Comparison of ENCODE assay signal across 7 mouse cellular contexts in genomic region chr5:30914101-30914635, GRCm38 (mm10). TPM values are rescaled to one million over a fixed set of nuclear protein-coding genes. Genes with fewer than 3 reads are reported as not detected.
DNase-seq lines count a peak whose midpoint lies in the region; ATAC-seq and TF ChIP-seq lines count a peak whose summit lies in the region.

No protein-coding gene starts in this region.

- H3K27ac ChIP-seq in thymus, adult 2 months (ENCODE audit: control insufficient read depth, insufficient read depth, low read length): peak overlapping the region; percentile 66
- H3K27ac ChIP-seq in forebrain, embryonic 13.5 days: peak overlapping the region; percentile 70; the same call in 1 of the 2 replicates
- peak overlapping the region; percentile 84 for H3K27ac ChIP-seq in liver, embryonic 11.5 days (ENCODE audit: low read depth, low read length)
- H3K27ac ChIP-seq in layer of hippocampus, adult 2 months: no peak overlapping the region

- ATAC-seq in forebrain, embryonic 13.5 days: no peak
- no peak for ATAC-seq in liver, embryonic 11.5 days (replicated peaks; ENCODE audit: low FRiP score)

- DNase-seq in thymus, adult 2 months: no peak
- no peak for DNase-seq in thymus, postnatal 10 days (ENCODE audit: low spot score in 2 of 2)
- DNase-seq in liver, embryonic 11.5 days (ENCODE audit: low spot score): no peak
- peak; percentile 25 for DNase-seq in yolk sac, embryonic 10.5 days (ENCODE audit: low spot score)
- DNase-seq in layer of hippocampus, adult 9-10 months (ENCODE audit: low spot score): no peak
- DNase-seq in layer of hippocampus, adult 2 months (ENCODE audit: low spot score in 2 of 2): no peak

- peak overlapping the region; percentile 50 for H3K4me3 ChIP-seq in thymus, adult 2 months (ENCODE audit: control insufficient read depth, insufficient read depth, low read length)
- no peak overlapping the region for H3K4me3 ChIP-seq in forebrain, embryonic 13.5 days
- H3K4me3 ChIP-seq in liver, embryonic 11.5 days (ENCODE audit: low read depth, low read length): peak overlapping the region; percentile 65
- no peak overlapping the region for H3K4me3 ChIP-seq in layer of hippocampus, adult 2 months

- peaks cover 36% of the 10 kb centered on the region for H3K4me1 ChIP-seq in thymus, adult 2 months (replicated peaks; ENCODE audit: control insufficient read depth, insufficient read depth, low read length)
- H3K4me1 ChIP-seq in forebrain, embryonic 13.5 days: peaks cover 34% of the 10 kb centered on the region
- H3K4me1 ChIP-seq in liver, embryonic 11.5 days (replicated peaks; ENCODE audit: control insufficient read depth, insufficient read depth, low read length): peaks cover 65% of the 10 kb centered on the region

- H3K9ac ChIP-seq in forebrain, embryonic 13.5 days: peak overlapping the region; percentile 53; the same call in 1 of the 2 replicates
- H3K9ac ChIP-seq in liver, embryonic 11.5 days (ENCODE audit: low read depth, low read length): peak overlapping the region; percentile 73

- WGBS in thymus, adult 2 months: 21% methylated on average over 7 of the region's 7 CpGs
- 88% methylated on average over 7 of the region's 7 CpGs for WGBS in forebrain, embryonic 13.5 days
- 39% methylated on average over 7 of the region's 7 CpGs for WGBS in liver, embryonic 11.5 days

- H3K4me2 ChIP-seq in forebrain, embryonic 13.5 days: peak overlapping the region; percentile 32
- H3K4me2 ChIP-seq in liver, embryonic 11.5 days: peak overlapping the region; percentile 67

- TF ChIP-seq CTCF in thymus, adult 2 months (IDR thresholded peaks at IDR 0.05; ENCODE audit: borderline replicate concordance, control insufficient read depth, extremely low read depth, insufficient read depth, low read length, poor library complexity): no peak
- no peak for TF ChIP-seq CTCF in layer of hippocampus, adult 2 months (conservative IDR thresholded peaks at IDR 0.05)

- no peaks in the 10 kb centered on the region for H3K36me3 ChIP-seq in thymus, adult 2 months (ENCODE audit: control insufficient read depth, insufficient read depth, low read length)
- H3K36me3 ChIP-seq in forebrain, embryonic 13.5 days (ENCODE audit: poor library complexity, severe bottlenecking): no peaks in the 10 kb centered on the region
- peaks cover 17% of the 10 kb centered on the region for H3K36me3 ChIP-seq in liver, embryonic 11.5 days (ENCODE audit: control insufficient read depth, insufficient read depth, low read length)

- H3K9me3 ChIP-seq in forebrain, embryonic 13.5 days (replicated peaks): no peaks in the 10 kb centered on the region
- H3K9me3 ChIP-seq in liver, embryonic 11.5 days (ENCODE audit: control insufficient read depth, low read length): no peaks in the 10 kb centered on the region

- H3K27me3 ChIP-seq in thymus, adult 2 months (ENCODE audit: control insufficient read depth, insufficient read depth, low read length): no peaks in the 10 kb centered on the region
- H3K27me3 ChIP-seq in forebrain, embryonic 13.5 days: no peaks in the 10 kb centered on the region
- no peaks in the 10 kb centered on the region for H3K27me3 ChIP-seq in liver, embryonic 11.5 days (replicated peaks; ENCODE audit: control insufficient read depth, insufficient read depth, low read length)

- TF ChIP-seq POLR2A in thymus, adult 2 months (IDR thresholded peaks at IDR 0.05; ENCODE audit: control insufficient read depth, extremely low read depth, insufficient read depth, low read length, poor library complexity): 0 out of 2 replicates have a peak, but pooled peaks have one; percentile 23

RNA-seq across cellular contexts. Expression of gene Emilin1, which starts 1.0 kb away (rescaled TPM):
- polyA plus RNA-seq in thymus, adult 2 months (2012; rRNA removed): 44.6 and 57.5 TPM in 2 replicates
- polyA plus RNA-seq in forebrain, embryonic 13.5 days (2015; fragmentation: Nextera tagmentation; extraction: Ambion mirVana): 10.3 and 15.7 TPM in 2 replicates
- polyA plus RNA-seq in liver, embryonic 11.5 days (2014; fragmentation: Nextera tagmentation; extraction: Ambion mirVana): 89.5 and 95.1 TPM in 2 replicates
- total RNA-seq in layer of hippocampus, adult 2 months (2021): 1 to 10 TPM; 2.0 TPM

RNA-seq across cellular contexts. Expression of gene Ost4, which starts 6.6 kb away (rescaled TPM):
- 192 and 239 TPM in 2 replicates for polyA plus RNA-seq in thymus, adult 2 months (2012; rRNA removed)
- polyA plus RNA-seq in forebrain, embryonic 13.5 days (2015; fragmentation: Nextera tagmentation; extraction: Ambion mirVana): 325 and 333 TPM in 2 replicates
- polyA plus RNA-seq in liver, embryonic 11.5 days (2014; fragmentation: Nextera tagmentation; extraction: Ambion mirVana): 467 and 501 TPM in 2 replicates
- total RNA-seq in layer of hippocampus, adult 2 months (2021): 10 to 100 TPM; 91.5 to 93.8 TPM

RNA-seq across cellular contexts. Expression of gene Khk, which starts 7.1 kb away (rescaled TPM):
- 28.3 and 32.0 TPM in 2 replicates for polyA plus RNA-seq in thymus, adult 2 months (2012; rRNA removed)
- 3.3 and 7.6 TPM in 2 replicates for polyA plus RNA-seq in forebrain, embryonic 13.5 days (2015; fragmentation: Nextera tagmentation; extraction: Ambion mirVana)
- 58.6 and 60.2 TPM in 2 replicates for polyA plus RNA-seq in liver, embryonic 11.5 days (2014; fragmentation: Nextera tagmentation; extraction: Ambion mirVana)
- total RNA-seq in layer of hippocampus, adult 2 months (2021): 10 to 100 TPM; 17.0 to 17.7 TPM

RNA-seq across cellular contexts. Expression of gene Agbl5, which starts 25.7 kb away (rescaled TPM):
- 40.7 and 53.0 TPM in 2 replicates for polyA plus RNA-seq in thymus, adult 2 months (2012; rRNA removed)
- 22.7 and 25.3 TPM in 2 replicates for polyA plus RNA-seq in forebrain, embryonic 13.5 days (2015; fragmentation: Nextera tagmentation; extraction: Ambion mirVana)
- 12.4 and 14.4 TPM in 2 replicates for polyA plus RNA-seq in liver, embryonic 11.5 days (2014; fragmentation: Nextera tagmentation; extraction: Ambion mirVana)
- total RNA-seq in layer of hippocampus, adult 2 months (2021): 10 to 100 TPM; 12.2 to 15.5 TPM

RNA-seq across cellular contexts. Expression of gene Cgref1, which starts 31.2 kb away (rescaled TPM):
- 0.31 and 0.70 TPM in 2 replicates for polyA plus RNA-seq in thymus, adult 2 months (2012; rRNA removed)
- 9.2 and 10.1 TPM in 2 replicates for polyA plus RNA-seq in forebrain, embryonic 13.5 days (2015; fragmentation: Nextera tagmentation; extraction: Ambion mirVana)
- polyA plus RNA-seq in liver, embryonic 11.5 days (2014; fragmentation: Nextera tagmentation; extraction: Ambion mirVana): 5.4 and 8.2 TPM in 2 replicates
- 10 to 100 TPM; 15.5 to 16.7 TPM for total RNA-seq in layer of hippocampus, adult 2 months (2021)

Comparison
In these comparisons a context has a peak if more than half of its experiments do, and no peak if none do; other contexts are left out.
1. H3K4me3 ChIP-seq: peak in thymus, adult 2 months (single experiment) and liver, embryonic 11.5 days (single experiment); none in forebrain, embryonic 13.5 days (single experiment) and layer of hippocampus, adult 2 months (single experiment).